Mouse (Mus musculus): ENCODE results near the gene 4933402J07Rik. TPM values are rescaled to one million over a fixed set of nuclear protein-coding genes. Genes with fewer than 3 reads are reported as not detected.

4933402J07Rik gene
- polyA plus RNA-seq, 1 experiment from 2014 or later: not detected

- H3K27me3 ChIP-seq (ENCODE audit: control insufficient read depth, insufficient read depth, low read length): no peaks in the 10 kb centered on the region
- no peaks in the 10 kb centered on the region for H3K4me1 ChIP-seq (replicated peaks; ENCODE audit: control insufficient read depth, insufficient read depth)
- no peak overlapping the region for H3K4me3 ChIP-seq (ENCODE audit: low read depth, low read length)
- TF ChIP-seq EP300 (optimal IDR thresholded peaks at IDR 0.05) (no peak), CTCF (IDR thresholded peaks at IDR 0.05; ENCODE audit: low read depth) (no peak)
- no peaks in the 10 kb centered on the region for H3K9me3 ChIP-seq (ENCODE audit: control insufficient read depth, low read length)
- H3K9ac ChIP-seq (ENCODE audit: low read length): no peak overlapping the region
- no peak overlapping the region for H3K27ac ChIP-seq (replicated peaks)
- ATAC-seq (ENCODE audit: low FRiP score, low TSS enrichment) (no peak), DNase-seq (ENCODE audit: low spot score) (no peak)
- 91% methylated on average over 4 of the region's 4 CpGs for WGBS
- no peak overlapping the region for H3K4me2 ChIP-seq (replicated peaks; ENCODE audit: low read depth)
- no peaks in the 10 kb centered on the region for H3K36me3 ChIP-seq (ENCODE audit: control insufficient read depth, insufficient read depth, low read length)
Measured at GRCm38 (mm10) chr8:87609651-87610192, 46.1 kb downstream of the 4933402J07Rik start.

- no peak for DNase-seq (ENCODE audit: low spot score)
- no peak for ATAC-seq (ENCODE audit: low FRiP score, low TSS enrichment)
- H3K9me3 ChIP-seq (ENCODE audit: control insufficient read depth, low read length): no peaks in the 10 kb centered on the region
Measured at GRCm38 (mm10) chr8:87613701-87614100, 50.0 kb downstream of the 4933402J07Rik start.

GRCm38 (mm10) chr8:87619118-87619517, 55.5 kb downstream of the 4933402J07Rik start:
- ATAC-seq (ENCODE audit: low FRiP score, low TSS enrichment) (no peak), DNase-seq (ENCODE audit: low spot score) (no peak)
- no peaks in the 10 kb centered on the region for H3K9me3 ChIP-seq (ENCODE audit: control insufficient read depth, low read length)
- no peak overlapping the region for H3K4me2 ChIP-seq (replicated peaks; ENCODE audit: low read depth)
- H3K4me3 ChIP-seq (ENCODE audit: low read depth, low read length): no peak overlapping the region
- WGBS: 35% methylated on average over 7 of the region's 7 CpGs
- H3K36me3 ChIP-seq (ENCODE audit: control insufficient read depth, insufficient read depth, low read length): no peaks in the 10 kb centered on the region
- no peak overlapping the region for H3K27ac ChIP-seq (replicated peaks)
- H3K27me3 ChIP-seq (ENCODE audit: control insufficient read depth, insufficient read depth, low read length): no peaks in the 10 kb centered on the region
- no peaks in the 10 kb centered on the region for H3K4me1 ChIP-seq (replicated peaks; ENCODE audit: control insufficient read depth, insufficient read depth)
- TF ChIP-seq EP300 (optimal IDR thresholded peaks at IDR 0.05) (no peak), CTCF (IDR thresholded peaks at IDR 0.05; ENCODE audit: low read depth) (peak; percentile 37)
- no peak overlapping the region for H3K9ac ChIP-seq (ENCODE audit: low read length)

More at GRCm38 (mm10) chr8:87613701-87614100, 50.0 kb downstream of the 4933402J07Rik start:
- 86% methylated on average over 1 of the region's 1 CpGs for WGBS
- peak; percentile 43 for TF ChIP-seq CTCF (IDR thresholded peaks at IDR 0.05; ENCODE audit: low read depth)
- TF ChIP-seq EP300 (optimal IDR thresholded peaks at IDR 0.05): no peak
- no peaks in the 10 kb centered on the region for H3K4me1 ChIP-seq (replicated peaks; ENCODE audit: control insufficient read depth, insufficient read depth)
- H3K36me3 ChIP-seq (ENCODE audit: control insufficient read depth, insufficient read depth, low read length): no peaks in the 10 kb centered on the region
- H3K4me2 ChIP-seq (replicated peaks; ENCODE audit: low read depth): no peak overlapping the region
- H3K27ac ChIP-seq (replicated peaks): no peak overlapping the region
- no peak overlapping the region for H3K4me3 ChIP-seq (ENCODE audit: low read depth, low read length)
- no peak overlapping the region for H3K9ac ChIP-seq (ENCODE audit: low read length)
- no peaks in the 10 kb centered on the region for H3K27me3 ChIP-seq (ENCODE audit: control insufficient read depth, insufficient read depth, low read length)

- 67% methylated on average over 2 of the region's 2 CpGs for WGBS
- H3K9ac ChIP-seq (ENCODE audit: low read length): no peak overlapping the region
Measured at GRCm38 (mm10) chr8:87619529-87619928, 55.9 kb downstream of the 4933402J07Rik start.

GRCm38 (mm10) chr8:87620225-87620624, 56.6 kb downstream of the 4933402J07Rik start:
- Histone ChIP-seq H3K27me3 (ENCODE audit: control insufficient read depth, insufficient read depth, low read length) (no peaks in the 10 kb centered on the region), H3K9ac (ENCODE audit: low read length) (no peak overlapping the region), H3K4me1 (replicated peaks; ENCODE audit: control insufficient read depth, insufficient read depth) (no peaks in the 10 kb centered on the region), H3K4me3 (ENCODE audit: low read depth, low read length) (no peak overlapping the region), H3K4me2 (replicated peaks; ENCODE audit: low read depth) (no peak overlapping the region), H3K27ac (replicated peaks) (no peak overlapping the region), H3K9me3 (ENCODE audit: control insufficient read depth, low read length) (no peaks in the 10 kb centered on the region), H3K36me3 (ENCODE audit: control insufficient read depth, insufficient read depth, low read length) (no peaks in the 10 kb centered on the region)
- no peak for TF ChIP-seq EP300 (optimal IDR thresholded peaks at IDR 0.05)
- no peak for TF ChIP-seq CTCF (IDR thresholded peaks at IDR 0.05; ENCODE audit: low read depth)
- DNase-seq (ENCODE audit: low spot score) (no peak), ATAC-seq (ENCODE audit: low FRiP score, low TSS enrichment) (no peak)
- WGBS: 59% methylated on average over 6 of the region's 6 CpGs

More at GRCm38 (mm10) chr8:87619529-87619928, 55.9 kb downstream of the 4933402J07Rik start:
- TF ChIP-seq CTCF (IDR thresholded peaks at IDR 0.05; ENCODE audit: low read depth) (no peak), EP300 (optimal IDR thresholded peaks at IDR 0.05) (no peak)
- no peak overlapping the region for H3K27ac ChIP-seq (replicated peaks)
- H3K4me3 ChIP-seq (ENCODE audit: low read depth, low read length): no peak overlapping the region
- no peaks in the 10 kb centered on the region for H3K9me3 ChIP-seq (ENCODE audit: control insufficient read depth, low read length)
- H3K4me2 ChIP-seq (replicated peaks; ENCODE audit: low read depth): no peak overlapping the region
- no peaks in the 10 kb centered on the region for H3K4me1 ChIP-seq (replicated peaks; ENCODE audit: control insufficient read depth, insufficient read depth)
- no peaks in the 10 kb centered on the region for H3K27me3 ChIP-seq (ENCODE audit: control insufficient read depth, insufficient read depth, low read length)
- DNase-seq (ENCODE audit: low spot score) (no peak), ATAC-seq (ENCODE audit: low FRiP score, low TSS enrichment) (no peak)
- no peaks in the 10 kb centered on the region for H3K36me3 ChIP-seq (ENCODE audit: control insufficient read depth, insufficient read depth, low read length)

GRCm38 (mm10) chr8:87621181-87621580, 57.5 kb downstream of the 4933402J07Rik start:
- DNase-seq (ENCODE audit: low spot score): no peak

More at GRCm38 (mm10) chr8:87621181-87621580, 57.5 kb downstream of the 4933402J07Rik start:
- Histone ChIP-seq H3K4me3 (ENCODE audit: low read depth, low read length) (no peak overlapping the region), H3K9me3 (ENCODE audit: control insufficient read depth, low read length) (0 out of 2 replicates have a peak, but pooled peaks cover 1% of the 10 kb centered on the region), H3K27me3 (ENCODE audit: control insufficient read depth, insufficient read depth, low read length) (no peaks in the 10 kb centered on the region), H3K36me3 (ENCODE audit: control insufficient read depth, insufficient read depth, low read length) (no peaks in the 10 kb centered on the region), H3K4me1 (replicated peaks; ENCODE audit: control insufficient read depth, insufficient read depth) (no peaks in the 10 kb centered on the region), H3K4me2 (replicated peaks; ENCODE audit: low read depth) (no peak overlapping the region), H3K27ac (replicated peaks) (no peak overlapping the region), H3K9ac (ENCODE audit: low read length) (no peak overlapping the region)
- no peak for TF ChIP-seq CTCF (IDR thresholded peaks at IDR 0.05; ENCODE audit: low read depth)
- no peak for TF ChIP-seq EP300 (optimal IDR thresholded peaks at IDR 0.05)
- no peak for ATAC-seq (ENCODE audit: low FRiP score, low TSS enrichment)
- 76% methylated on average over 12 of the region's 12 CpGs for WGBS

Data from stomach, postnatal 0 days (tissue).